Mouse (Mus musculus) T-helper 2 cell (primary cell): ENCODE data around the gene Ddx52.

Source experiments
- in situ Hi-C: fragments of 300-600 bp; cut with MboI, MseI; formaldehyde crosslinking; loops from one replicate; pipeline ENCODE4 v1.15.1; 2025; ENCODE audit warnings: high pct_unique_total_duplicates

The Ddx52 gene

GRCm38 (mm10) chr11:83968205-83968575, 26.3 kb downstream of the Ddx52 start:
- in situ Hi-C loops: no loop called here

- in situ Hi-C loops: no loop called here
These were observed 27.2 kb downstream of the Ddx52 start for GRCm38 (mm10) chr11:83969040-83969439.

GRCm38 (mm10) chr11:83974561-83975346, 32.9 kb downstream of the Ddx52 start:
- in situ Hi-C loops: no loop called here

- in situ Hi-C loops: no loop called here
These were observed 33.6 kb downstream of the Ddx52 start for GRCm38 (mm10) chr11:83975488-83975887.

- in situ Hi-C loops: no loop called here
These were observed 34.5 kb downstream of the Ddx52 start for GRCm38 (mm10) chr11:83976236-83976977.

GRCm38 (mm10) chr11:83977810-83978209, 35.9 kb downstream of the Ddx52 start:
- in situ Hi-C loops: no loop called here

GRCm38 (mm10) chr11:83979992-83980391, 38.1 kb downstream of the Ddx52 start:
- in situ Hi-C loops: loop anchor here (10.0 kb wide), 1 partner anchor 635 kb away; no protein-coding TSS in a partner anchor

GRCm38 (mm10) chr11:83981338-83981737, 39.5 kb downstream of the Ddx52 start:
- in situ Hi-C loops: loop anchor here (10.0 kb wide), 1 partner anchor 637 kb away; no protein-coding TSS in a partner anchor

- in situ Hi-C loops: no loop called here
These were observed 49.8 kb downstream of the Ddx52 start for GRCm38 (mm10) chr11:83991701-83992100.

- in situ Hi-C loops: no loop called here
These were observed 51.6 kb downstream of the Ddx52 start for GRCm38 (mm10) chr11:83993428-83993827.

- in situ Hi-C loops: no loop called here
These were observed 52.6 kb downstream of the Ddx52 start for GRCm38 (mm10) chr11:83994481-83994880.

GRCm38 (mm10) chr11:83995535-83995950, 53.7 kb downstream of the Ddx52 start:
- in situ Hi-C loops: no loop called here

GRCm38 (mm10) chr11:83997171-83997868, 55.5 kb downstream of the Ddx52 start:
- in situ Hi-C loops: no loop called here

GRCm38 (mm10) chr11:83998993-83999392, 57.1 kb downstream of the Ddx52 start:
- in situ Hi-C loops: no loop called here

GRCm38 (mm10) chr11:83999411-83999915, 57.6 kb downstream of the Ddx52 start:
- in situ Hi-C loops: no loop called here

- in situ Hi-C loops: no loop called here
These were observed 59.4 kb downstream of the Ddx52 start for GRCm38 (mm10) chr11:84001257-84001656.

- in situ Hi-C loops: no loop called here
These were observed 62.1 kb downstream of the Ddx52 start for GRCm38 (mm10) chr11:84003986-84004385.

GRCm38 (mm10) chr11:84009001-84009400, 67.1 kb downstream of the Ddx52 start:
- in situ Hi-C loops: no loop called here

GRCm38 (mm10) chr11:84010411-84010810, 68.5 kb downstream of the Ddx52 start:
- in situ Hi-C loops: no loop called here

- in situ Hi-C loops: no loop called here
These were observed 69.2 kb downstream of the Ddx52 start for GRCm38 (mm10) chr11:84011050-84011449.

GRCm38 (mm10) chr11:84011576-84011975, 69.7 kb downstream of the Ddx52 start:
- in situ Hi-C loops: no loop called here
